Mouse (Mus musculus) neural tube, embryonic 11.5 days (tissue): ENCODE measurements around the gene Fancc. TPM values are rescaled to one million over a fixed set of nuclear protein-coding genes. Genes with fewer than 3 reads are reported as not detected.
"Not testable (repeated sequence)": the region's sequence is repeated elsewhere in the genome, so short reads cannot be mapped to it uniquely, and the experiment has no call there.

ENCODE experiments used
- ATAC-seq: fragments of 200-750 bp; cut with Nextera tagmentation; 2 replicates; pipeline ENCODE4 v1.8.0; 2017; ENCODE audit warnings: moderate number of reproducible peaks, mild to moderate bottlenecking, moderate TSS enrichment, moderate library complexity; ENCODE audit not compliant: insufficient read depth, low FRiP score, low TSS enrichment
- DNase-seq: peaks from one replicate; pipeline ENCODE4 v3.0.0-alpha.2; 2015; ENCODE audit warnings: low spot score
- H3K27ac ChIP-seq: fragments of 300-500 bp; sonication (generic); 2 replicates; pipeline ENCODE4 v1.5.1; 2014; ENCODE audit warnings: low read depth, mild to moderate bottlenecking, low read length
- H3K27me3 ChIP-seq: fragments of 300-500 bp; sonication (generic); 2 replicates; pipeline ENCODE4 v1.6.1; 2014; ENCODE audit warnings: mild to moderate bottlenecking, low read length, mixed read lengths; ENCODE audit not compliant: control insufficient read depth, insufficient read depth
- H3K36me3 ChIP-seq: fragments of 300-500 bp; sonication (generic); 2 replicates; pipeline ENCODE4 v1.6.1; 2014; ENCODE audit warnings: mild to moderate bottlenecking, low read length, moderate library complexity, mixed read lengths; ENCODE audit not compliant: control insufficient read depth, insufficient read depth
- H3K4me1 ChIP-seq: fragments of 300-500 bp; sonication (generic); 2 replicates; pipeline ENCODE4 v1.6.1; 2014; ENCODE audit warnings: low read length, mixed read lengths; ENCODE audit not compliant: control insufficient read depth, insufficient read depth
- H3K4me2 ChIP-seq: fragments of 300-500 bp; sonication (generic); 2 replicates; pipeline ENCODE4 v1.6.1; 2014; ENCODE audit warnings: low read depth, mild to moderate bottlenecking, moderate library complexity
- H3K4me3 ChIP-seq: fragments of 300-500 bp; sonication (generic); 2 replicates; pipeline ENCODE4 v1.5.1; 2014; ENCODE audit warnings: low read depth, low read length
- H3K9ac ChIP-seq: fragments of 300-500 bp; sonication (generic); 2 replicates; pipeline ENCODE4 v1.6.1; 2014; ENCODE audit warnings: mild to moderate bottlenecking, low read length
- H3K9me3 ChIP-seq: fragments of 300-500 bp; sonication (generic); 2 replicates; pipeline ENCODE4 v1.6.1; 2016; ENCODE audit warnings: low read length; ENCODE audit not compliant: control insufficient read depth
- WGBS: fragments of 180-500 bp; shearing (Covaris S2); extraction: QIAGEN DNeasy Blood & Tissue Kit; methylation state at CpG from one replicate; pipeline ENCODE4 v1.1.7; 2014; 5-methylcytosine and 5-hydroxymethylcytosine counted together
- polyA plus RNA-seq: library from polyadenylated mRNA; unstranded; fragments of >200 nt; fragmentation: Nextera tagmentation; extraction: Ambion mirVana; gene quantifications from 2 replicates; pipeline ENCODE4 v1.2.1, GENCODE M21; 2014

Gene Fancc
- polyA plus RNA-seq, 1 experiment from 2014 or later, result 22.2 TPM

- H3K4me3 ChIP-seq, result no peak overlapping the region
- no peak for DNase-seq
- no peak overlapping the region for H3K27ac ChIP-seq
- H3K27me3 ChIP-seq, result no peaks in the 10 kb centered on the region
- no peaks in the 10 kb centered on the region for H3K9me3 ChIP-seq
- no peak for ATAC-seq
- WGBS, result 77% methylated on average over 4 of the region's 4 CpGs
- no peak overlapping the region for H3K4me2 ChIP-seq
- H3K36me3 ChIP-seq, result no peaks in the 10 kb centered on the region
- no peaks in the 10 kb centered on the region for H3K4me1 ChIP-seq
- H3K9ac ChIP-seq, result no peak overlapping the region
Observed at GRCm38 (mm10) chr13:63359393-63359792, 137.7 kb downstream of the Fancc start.

GRCm38 (mm10) chr13:63356558-63356957 is 140.5 kb downstream of the Fancc start:
- Histone ChIP-seq H3K36me3 (no peaks in the 10 kb centered on the region), H3K27me3 (no peaks in the 10 kb centered on the region), H3K9me3 (no peaks in the 10 kb centered on the region), H3K9ac (no peak overlapping the region), H3K4me3 (no peak overlapping the region), H3K4me1 (no peaks in the 10 kb centered on the region), H3K4me2 (no peak overlapping the region), H3K27ac (no peak overlapping the region)
- peak; percentile 38 for DNase-seq
- no peak for ATAC-seq
- 35% methylated on average over 3 of the region's 3 CpGs for WGBS

- no peak overlapping the region for H3K27ac ChIP-seq
- H3K36me3 ChIP-seq, result no peaks in the 10 kb centered on the region
- WGBS, result 93% methylated on average over 4 of the region's 4 CpGs
- no peaks in the 10 kb centered on the region for H3K27me3 ChIP-seq
- no peak overlapping the region for H3K4me2 ChIP-seq
- H3K4me3 ChIP-seq, result no peak overlapping the region
- H3K9ac ChIP-seq, result no peak overlapping the region
- DNase-seq (no peak), ATAC-seq (no peak)
- no peaks in the 10 kb centered on the region for H3K4me1 ChIP-seq
- H3K9me3 ChIP-seq, result no peaks in the 10 kb centered on the region
Observed at GRCm38 (mm10) chr13:63356101-63356500, 141.0 kb downstream of the Fancc start.

- not testable (repeated sequence) for H3K9me3 ChIP-seq, H3K4me2 ChIP-seq, H3K27me3 ChIP-seq, ATAC-seq, H3K36me3 ChIP-seq, H3K9ac ChIP-seq, H3K4me3 ChIP-seq, H3K4me1 ChIP-seq, DNase-seq, H3K27ac ChIP-seq
- 89% methylated on average over 4 of the region's 4 CpGs for WGBS
Observed at GRCm38 (mm10) chr13:63353312-63353711, 143.8 kb downstream of the Fancc start.

GRCm38 (mm10) chr13:63350076-63350475 is 147.0 kb downstream of the Fancc start:
- Histone ChIP-seq H3K27me3 (no peaks in the 10 kb centered on the region), H3K4me2 (no peak overlapping the region), H3K4me1 (no peaks in the 10 kb centered on the region), H3K36me3 (no peaks in the 10 kb centered on the region; the same call in 1 of the 2 replicates), H3K4me3 (no peak overlapping the region), H3K9me3 (no peaks in the 10 kb centered on the region), H3K27ac (no peak overlapping the region), H3K9ac (no peak overlapping the region)
- WGBS, result 89% methylated on average over 4 of the region's 4 CpGs
- ATAC-seq, result no peak
- no peak for DNase-seq

DNA sequence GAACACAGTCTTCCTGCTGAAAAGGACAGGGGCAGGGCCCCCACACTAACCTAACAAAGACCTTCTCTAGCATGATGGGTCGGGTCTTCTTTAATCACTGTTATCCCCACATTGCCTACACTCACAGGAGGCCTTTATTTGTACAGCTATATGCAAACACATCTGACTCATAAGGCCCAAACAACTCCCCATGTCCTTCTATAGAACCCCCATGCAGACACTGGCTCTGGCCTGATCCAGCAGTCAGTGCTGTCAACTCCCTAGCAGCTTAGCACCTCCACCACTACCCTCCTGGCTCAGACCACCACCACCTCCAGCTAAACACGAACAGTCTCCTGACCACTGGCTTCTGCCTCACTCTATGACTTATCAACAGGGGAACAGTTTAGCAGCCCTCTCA is 149.4 kb downstream of the Fancc start:
- ATAC-seq (no peak), DNase-seq (no peak)
- H3K4me3 ChIP-seq, result no peak overlapping the region
- WGBS, result 82% methylated on average over 2 of the region's 2 CpGs
- H3K9ac ChIP-seq, result no peak overlapping the region
- H3K36me3 ChIP-seq, result no peaks in the 10 kb centered on the region; the same call in 1 of the 2 replicates
- H3K27me3 ChIP-seq, result no peaks in the 10 kb centered on the region
- no peak overlapping the region for H3K4me2 ChIP-seq
- no peak overlapping the region for H3K27ac ChIP-seq
- no peaks in the 10 kb centered on the region for H3K9me3 ChIP-seq
- H3K4me1 ChIP-seq, result no peaks in the 10 kb centered on the region

- H3K4me2 ChIP-seq, result no peak overlapping the region
- H3K27ac ChIP-seq, result no peak overlapping the region
- H3K36me3 ChIP-seq, result no peaks in the 10 kb centered on the region; the same call in 1 of the 2 replicates
- 78% methylated on average over 5 of the region's 5 CpGs for WGBS
- no peak overlapping the region for H3K9ac ChIP-seq
- no peak for ATAC-seq
- H3K4me1 ChIP-seq, result no peaks in the 10 kb centered on the region
- no peaks in the 10 kb centered on the region for H3K27me3 ChIP-seq
- no peaks in the 10 kb centered on the region for H3K9me3 ChIP-seq
- no peak overlapping the region for H3K4me3 ChIP-seq
- DNase-seq, result no peak
Observed at GRCm38 (mm10) chr13:63345476-63346225, 151.4 kb downstream of the Fancc start.

GRCm38 (mm10) chr13:63344481-63344880 is 152.6 kb downstream of the Fancc start:
- Histone ChIP-seq H3K4me2 (no peak overlapping the region), H3K9me3 (no peaks in the 10 kb centered on the region), H3K9ac (no peak overlapping the region), H3K27me3 (no peaks in the 10 kb centered on the region), H3K27ac (no peak overlapping the region), H3K4me1 (no peaks in the 10 kb centered on the region), H3K4me3 (no peak overlapping the region), H3K36me3 (no peaks in the 10 kb centered on the region; the same call in 1 of the 2 replicates)
- WGBS, result over 99% methylated on average over 3 of the region's 3 CpGs
- DNase-seq, result no peak
- no peak for ATAC-seq

- DNase-seq (no peak), ATAC-seq (no peak)
- Histone ChIP-seq H3K9me3 (no peaks in the 10 kb centered on the region), H3K4me1 (no peaks in the 10 kb centered on the region), H3K27ac (no peak overlapping the region), H3K36me3 (no peaks in the 10 kb centered on the region), H3K27me3 (no peaks in the 10 kb centered on the region), H3K4me3 (no peak overlapping the region), H3K9ac (no peak overlapping the region), H3K4me2 (no peak overlapping the region)
- WGBS, result 77% methylated on average over 2 of the region's 2 CpGs
Observed at GRCm38 (mm10) chr13:63342781-63343180, 154.3 kb downstream of the Fancc start.
